Mouse (Mus musculus): ENCODE data around the gene Tbc1d17.
A peak's percentile ranks its signal among the peaks of the same experiment; 100 is the strongest.
"Not testable (repeated sequence)": the region's sequence is repeated elsewhere in the genome, so short reads cannot be mapped to it uniquely, and the experiment has no call there.

Tbc1d17 gene

GRCm38 (mm10) chr7:44848561-44849415 is at the start of gene Tbc1d17, which contains the start of gene Akt1s1:
Gene Tbc1d17, minus strand, starts transcription at chr7:44849079.
Gene Akt1s1, plus strand, starts transcription at chr7:44848991.
- peak; percentile 100 for DNase-seq

DNA sequence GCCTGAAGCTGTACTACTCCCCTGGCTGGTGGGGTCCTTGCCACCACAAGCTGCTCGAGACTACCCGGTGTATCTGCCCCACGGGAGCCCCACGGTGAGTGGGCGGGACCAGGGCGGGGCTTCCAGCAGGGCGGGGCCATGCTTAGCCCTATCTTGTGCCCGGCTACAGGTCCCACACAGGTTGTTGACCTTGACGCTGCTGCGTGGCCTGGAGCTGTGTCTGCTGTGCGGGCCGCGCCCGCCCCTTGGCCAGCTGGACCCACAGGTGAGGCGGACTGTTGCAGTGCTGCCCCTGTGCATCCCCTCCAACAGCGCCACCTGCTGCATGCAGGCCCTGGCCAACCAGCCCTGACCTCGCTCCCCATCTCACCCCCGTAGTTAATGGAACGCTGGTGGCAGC is 49.7 kb upstream of the Tbc1d17 start:
- peak; percentile 64 for DNase-seq

- DNase-seq, result no peak
Measured at GRCm38 (mm10) chr7:44896499-44896898, 47.6 kb upstream of the Tbc1d17 start.

- peak; percentile 94 for DNase-seq
Measured at GRCm38 (mm10) chr7:44895593-44896434, 46.9 kb upstream of the Tbc1d17 start, which contains the start of gene Fuz. Gene Fuz, plus strand, starts transcription at chr7:44896079.

- DNase-seq, result no peak
Measured at GRCm38 (mm10) chr7:44895206-44895592, 46.3 kb upstream of the Tbc1d17 start.

DNA sequence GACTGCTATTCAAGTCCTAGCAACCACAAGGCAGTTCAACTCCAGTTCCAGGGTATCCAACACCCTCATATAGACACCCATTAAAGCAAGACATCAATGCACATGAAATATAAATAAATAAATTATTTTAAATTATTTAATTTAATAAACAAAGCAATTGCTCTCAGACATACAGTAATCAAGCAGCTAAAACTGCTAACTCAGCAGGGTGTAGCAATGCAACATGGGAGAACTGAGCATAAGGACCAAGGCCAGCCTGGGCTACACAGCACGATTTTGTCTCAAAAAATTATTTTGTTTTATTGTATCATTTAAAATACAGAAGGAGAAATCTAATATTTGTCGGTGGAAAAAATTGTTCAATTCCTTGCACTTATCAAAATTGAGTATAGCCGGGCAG is 45.3 kb upstream of the Tbc1d17 start:
- no peak for DNase-seq

DNA sequence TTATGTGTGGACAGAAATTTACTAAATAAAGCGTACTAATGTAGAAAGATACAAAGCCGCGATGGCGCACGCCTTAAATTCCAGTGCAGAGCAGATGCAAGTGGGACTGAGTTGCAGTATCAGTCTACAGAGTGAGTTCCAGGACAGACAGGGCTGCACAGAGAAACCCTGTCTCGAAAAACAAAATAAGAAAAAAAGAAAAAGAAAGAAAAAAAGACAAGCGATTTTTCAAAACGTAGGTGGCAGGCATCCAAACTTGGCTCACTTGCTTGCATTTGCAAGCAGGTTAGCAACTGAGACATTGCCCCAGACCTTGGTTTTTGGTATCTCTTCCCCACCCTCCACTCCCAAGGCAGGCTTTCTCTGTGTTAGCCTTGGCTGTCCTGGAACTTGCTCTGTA is 44.3 kb upstream of the Tbc1d17 start:
- no peak for DNase-seq

GRCm38 (mm10) chr7:44892276-44892921 is 43.5 kb upstream of the Tbc1d17 start, which contains the start of gene Med25:
Gene Med25, minus strand, starts transcription at chr7:44892712.
- peak; percentile 98 for DNase-seq

- DNase-seq, result no peak
Measured at GRCm38 (mm10) chr7:44891611-44892010, 42.7 kb upstream of the Tbc1d17 start.

DNA sequence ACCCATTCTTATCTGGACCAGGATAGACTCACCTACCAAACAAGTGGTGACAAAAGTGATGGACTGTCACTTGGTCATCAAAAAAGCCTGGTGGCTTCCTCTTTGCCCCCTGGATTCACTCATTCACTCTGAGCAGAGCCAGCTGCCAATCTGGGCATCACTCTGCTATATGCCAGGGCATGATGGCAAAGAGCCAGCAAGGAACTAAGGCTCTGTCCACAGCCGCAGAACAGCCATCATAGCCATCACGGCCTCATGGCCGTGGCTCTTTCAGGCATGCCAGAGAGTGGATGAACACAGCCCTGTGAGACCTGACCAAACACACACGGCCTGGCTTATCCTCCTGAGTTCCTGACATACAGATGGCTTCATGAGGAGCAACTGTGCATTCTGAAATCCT is 41.9 kb upstream of the Tbc1d17 start:
- no peak for DNase-seq

GRCm38 (mm10) chr7:44890180-44890579 is 41.3 kb upstream of the Tbc1d17 start:
- DNase-seq, result no peak

DNA sequence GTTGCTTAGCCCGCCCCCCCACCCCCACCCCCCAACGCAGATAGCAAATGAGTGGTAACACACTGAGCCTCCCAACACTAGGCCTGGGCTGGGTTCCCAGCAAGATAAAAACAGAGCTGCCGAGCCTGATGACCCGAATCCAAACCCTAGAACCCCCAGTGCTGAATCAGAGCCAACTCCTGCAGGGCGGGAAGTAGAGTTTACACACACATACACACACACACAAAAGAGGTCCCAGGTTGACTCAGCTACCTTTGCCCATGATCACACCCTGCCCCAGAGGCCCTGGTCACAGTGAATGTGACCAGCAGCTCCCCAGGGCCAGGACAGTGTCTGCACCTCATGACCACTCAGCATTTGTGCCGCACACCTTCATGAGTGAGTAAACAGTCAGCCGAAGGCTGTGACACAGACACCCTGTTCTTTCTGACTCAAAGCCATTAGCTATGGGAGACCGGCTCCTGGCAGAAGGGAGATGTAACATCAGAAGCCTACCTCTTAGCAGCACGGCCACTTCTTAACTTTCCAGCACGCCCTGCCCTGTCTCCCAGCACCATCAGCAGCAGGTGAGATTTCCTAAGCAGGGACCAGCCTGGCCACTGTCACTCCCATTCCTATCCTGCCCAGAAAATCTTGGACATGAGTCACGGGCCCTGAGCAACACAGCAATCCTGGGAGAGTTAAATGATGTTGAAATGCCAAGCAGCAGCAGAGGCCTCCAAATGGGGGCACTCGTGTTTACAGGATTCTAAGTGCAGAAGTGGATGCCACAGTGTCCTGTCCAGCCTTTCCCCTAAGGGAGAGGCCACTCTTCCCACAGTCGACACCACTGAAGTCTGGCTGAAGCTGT is 39.6 kb upstream of the Tbc1d17 start:
- DNase-seq, result no peak

DNA sequence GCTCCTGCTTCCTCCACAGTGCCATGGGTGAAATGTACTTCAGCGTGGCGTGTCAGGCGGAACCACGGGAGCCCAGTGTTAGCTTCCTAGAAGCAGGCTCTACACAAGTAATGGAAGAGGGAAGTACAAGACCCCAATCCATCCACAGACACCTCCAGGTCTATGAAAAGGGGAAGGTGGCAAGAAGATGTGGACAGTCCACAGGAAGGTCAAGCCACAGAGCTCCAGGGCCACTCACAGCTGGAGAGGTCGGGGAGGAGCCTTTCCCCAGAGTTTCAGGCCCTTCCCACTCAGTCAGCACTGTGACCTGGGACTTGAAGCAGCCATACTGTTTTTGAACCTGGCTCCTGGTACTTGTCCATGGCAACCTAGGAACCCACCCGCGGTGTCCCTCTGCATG is 38.1 kb upstream of the Tbc1d17 start:
- DNase-seq, result no peak

GRCm38 (mm10) chr7:44884637-44885036 is 35.8 kb upstream of the Tbc1d17 start:
- no peak for DNase-seq

- no peak for DNase-seq
Measured at GRCm38 (mm10) chr7:44883036-44883435, 34.2 kb upstream of the Tbc1d17 start.

DNA sequence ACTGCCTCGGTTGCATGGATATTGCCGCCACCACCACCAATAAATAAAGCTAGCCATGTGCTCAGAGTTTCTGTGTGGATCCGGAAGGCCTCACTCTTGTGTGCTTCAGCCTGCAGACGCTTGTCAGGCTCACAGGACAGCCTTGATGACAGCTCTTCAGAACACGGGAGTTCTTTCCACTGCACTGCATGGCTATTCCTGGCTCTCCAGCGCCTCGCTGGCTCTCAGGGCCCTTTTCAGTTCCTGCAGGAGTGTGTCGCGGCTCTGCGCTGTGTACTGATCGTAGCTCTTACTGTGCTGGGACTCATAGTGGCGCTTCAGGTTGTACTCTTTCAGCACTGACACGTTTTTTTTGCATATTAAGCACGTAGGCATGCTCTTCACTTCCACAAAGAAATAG is 29.0 kb upstream of the Tbc1d17 start:
- no peak for DNase-seq

- not testable (repeated sequence) for DNase-seq
Measured at GRCm38 (mm10) chr7:44871774-44872173, 22.9 kb upstream of the Tbc1d17 start.

DNA sequence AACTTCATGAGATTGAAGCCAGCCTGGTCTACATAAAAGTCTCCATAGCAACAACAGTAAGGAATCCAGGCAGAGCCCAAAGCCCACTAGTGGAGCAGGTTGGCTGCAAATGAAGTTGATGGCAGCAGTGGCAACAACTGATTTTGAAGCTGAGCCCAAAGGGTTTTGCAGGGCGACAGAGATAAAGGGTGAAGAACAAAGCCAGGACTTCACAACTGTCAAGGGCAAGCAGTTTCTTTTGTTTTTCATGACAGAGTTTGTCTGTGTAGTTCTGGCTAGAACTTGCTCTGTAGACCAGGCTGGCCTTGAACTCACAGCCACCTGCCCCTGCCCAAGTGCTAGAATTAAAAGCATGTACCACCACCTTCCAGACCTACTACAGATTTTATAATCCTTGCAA is 22.3 kb upstream of the Tbc1d17 start:
- DNase-seq, result no peak

DNA sequence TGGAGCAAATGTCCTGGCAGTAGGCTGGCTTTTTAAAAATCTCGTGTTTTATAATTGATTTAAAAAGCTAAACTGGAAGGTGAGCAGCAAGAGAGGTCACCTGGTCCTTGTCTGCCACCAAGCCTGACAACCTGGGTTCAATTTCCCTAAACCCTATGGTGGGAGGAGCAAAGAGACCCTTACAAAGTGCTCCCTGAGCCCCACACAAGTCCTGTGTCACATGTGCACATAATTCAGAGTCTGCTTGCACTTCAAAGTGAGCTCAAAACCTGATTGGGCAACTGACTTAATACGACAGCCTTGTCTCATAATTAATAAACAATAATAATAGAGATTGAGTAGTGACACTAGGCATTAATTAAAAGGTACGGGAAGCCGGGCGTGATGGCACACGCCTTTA is 21.7 kb upstream of the Tbc1d17 start:
- no peak for DNase-seq

DNA sequence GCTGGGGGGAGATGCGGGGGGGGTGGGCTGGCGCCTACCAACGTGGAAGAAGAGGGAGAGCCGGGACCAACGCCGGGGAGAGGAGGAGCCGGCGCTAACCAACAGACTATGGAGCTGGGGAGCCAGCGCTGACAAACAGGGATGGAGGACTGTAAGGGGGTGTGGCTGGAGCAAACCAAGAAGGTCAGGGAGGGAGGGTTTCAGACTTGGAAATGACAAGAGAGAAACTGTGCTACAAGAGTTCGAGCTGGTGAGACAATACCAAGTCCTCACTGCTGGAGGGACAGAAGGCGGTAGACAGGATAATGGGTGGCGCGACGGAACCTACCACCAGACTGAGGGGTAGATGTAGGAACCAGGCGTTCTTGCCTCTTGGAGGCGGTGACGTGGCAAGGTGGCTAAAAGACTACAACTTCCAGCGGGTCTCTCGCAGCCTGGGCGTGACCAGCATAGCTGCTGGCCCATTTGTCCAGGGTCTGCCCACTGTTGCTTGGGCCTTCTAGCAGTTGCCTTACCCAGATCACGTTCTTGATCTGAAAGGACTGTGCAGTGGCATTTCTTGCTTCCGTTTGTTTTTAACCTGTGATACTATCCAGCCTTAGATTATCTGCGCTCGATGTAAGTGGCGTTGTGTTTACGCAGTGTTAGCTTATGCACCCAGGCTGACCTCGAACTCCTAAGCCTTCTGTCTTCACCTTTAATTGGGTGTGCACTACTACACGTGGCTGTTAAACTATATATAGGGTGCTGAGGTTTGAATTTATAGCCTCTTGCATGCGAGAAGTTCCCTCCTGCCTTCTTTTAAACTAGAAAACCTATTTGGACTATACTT is 21.0 kb upstream of the Tbc1d17 start, which contains the start of gene Ptov1:
Gene Ptov1, minus strand, starts transcription at position 92 of the 832 bp plus-strand sequence.
- DNase-seq, result peak; percentile 98

All from kidney, adult 9 months (tissue).